Mouse (Mus musculus) embryo, embryonic 11 days (tissue): ENCODE data around the gene Tedc1.
A peak's percentile ranks its signal among the peaks of the same experiment; 100 is the strongest.
"Not testable (repeated sequence)": the region's sequence is repeated elsewhere in the genome, so short reads cannot be mapped to it uniquely, and the experiment has no call there.

ENCODE experiments used
- DNase-seq: peaks from one replicate; pipeline ENCODE4 v3.0.0-alpha.2; 2015

The Tedc1 gene

GRCm38 (mm10) chr12:113155076-113155771, 997 bp upstream of the Tedc1 start:
- peak; percentile 57 for DNase-seq

DNA sequence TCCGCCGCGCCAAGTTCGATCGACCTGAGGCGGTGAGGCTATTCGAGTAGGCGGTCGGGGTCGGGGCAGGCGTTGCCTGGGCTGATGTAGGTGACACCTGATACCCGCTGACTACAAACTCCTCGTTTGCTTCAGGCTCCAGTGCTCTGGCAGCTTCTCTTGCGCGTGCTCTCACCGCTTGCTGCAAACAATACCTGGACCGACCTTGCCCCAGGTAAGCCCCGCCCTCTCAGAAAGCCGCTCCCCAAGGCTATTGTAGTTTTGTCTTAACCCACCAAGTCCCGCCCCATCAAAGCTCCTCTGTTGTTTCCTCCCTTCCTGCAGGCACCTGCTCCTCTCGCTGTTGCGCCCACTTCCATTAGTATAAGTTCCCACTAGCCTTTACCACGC, 314 bp downstream of the Tedc1 start:
- DNase-seq: no peak

DNA sequence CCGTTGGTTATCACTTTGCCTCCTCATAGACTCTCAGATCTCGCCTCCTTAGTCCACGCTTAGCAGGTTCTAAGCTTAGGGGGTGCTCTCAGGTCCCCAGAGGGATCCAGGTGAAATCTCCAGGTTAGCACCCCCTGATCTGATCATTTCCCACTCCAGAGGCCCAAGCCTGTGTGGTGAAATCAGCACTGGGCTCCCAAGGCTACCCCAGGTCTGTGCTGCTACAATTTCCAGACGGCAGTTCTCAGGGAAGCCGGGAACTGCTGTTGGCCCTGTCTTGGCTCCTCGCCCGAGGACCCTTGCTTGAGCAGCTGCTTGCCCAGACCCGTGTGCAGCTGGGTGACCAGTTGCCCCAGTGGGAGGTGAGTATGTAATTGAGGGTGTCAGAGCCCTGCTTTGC, 781 bp downstream of the Tedc1 start:
- DNase-seq: no peak

DNA sequence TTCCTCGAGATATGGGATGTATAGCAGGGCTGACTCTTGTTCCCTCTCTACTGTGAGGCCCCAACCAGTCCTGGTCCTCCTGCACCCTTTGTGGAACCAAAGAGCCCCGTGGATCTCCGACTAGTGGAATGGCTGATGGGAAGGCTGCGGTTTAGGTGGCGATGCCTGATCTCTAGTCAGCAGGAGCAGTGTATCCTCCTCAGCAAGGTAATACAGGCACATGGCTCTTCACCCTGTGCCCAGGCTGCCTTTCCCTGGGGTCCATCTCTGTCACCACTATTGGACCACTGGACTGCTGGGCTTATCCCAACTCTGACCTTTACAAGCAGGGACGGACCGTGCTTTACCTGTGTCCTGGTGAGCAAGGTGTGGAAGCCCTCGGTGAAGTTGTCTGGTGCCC, 1.3 kb downstream of the Tedc1 start:
- no peak for DNase-seq

GRCm38 (mm10) chr12:113157971-113158370, 1.8 kb downstream of the Tedc1 start:
- DNase-seq: no peak

DNA sequence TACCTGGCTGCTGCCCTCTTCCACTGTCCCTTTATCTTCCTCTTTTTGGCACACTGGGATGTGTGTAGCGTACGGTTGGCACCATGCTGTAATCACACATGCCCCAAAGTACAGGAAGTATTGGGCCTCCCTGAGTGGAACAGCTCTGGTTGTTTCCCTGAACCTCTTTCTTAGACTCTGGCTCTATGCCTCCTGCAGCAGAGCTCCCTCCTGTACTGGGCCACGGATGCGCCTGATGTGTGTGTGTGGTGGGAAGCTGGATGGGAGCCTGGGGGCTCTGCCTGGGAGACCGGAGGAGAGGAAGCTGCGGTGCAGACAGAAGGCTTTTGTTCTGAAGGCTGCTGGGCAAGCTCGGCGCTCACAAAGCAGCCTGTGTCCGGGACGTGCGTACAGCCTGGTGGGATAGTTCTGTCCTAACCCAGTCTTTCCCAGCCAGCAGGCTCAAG, 7.4 kb downstream of the Tedc1 start:
- DNase-seq: no peak

DNA sequence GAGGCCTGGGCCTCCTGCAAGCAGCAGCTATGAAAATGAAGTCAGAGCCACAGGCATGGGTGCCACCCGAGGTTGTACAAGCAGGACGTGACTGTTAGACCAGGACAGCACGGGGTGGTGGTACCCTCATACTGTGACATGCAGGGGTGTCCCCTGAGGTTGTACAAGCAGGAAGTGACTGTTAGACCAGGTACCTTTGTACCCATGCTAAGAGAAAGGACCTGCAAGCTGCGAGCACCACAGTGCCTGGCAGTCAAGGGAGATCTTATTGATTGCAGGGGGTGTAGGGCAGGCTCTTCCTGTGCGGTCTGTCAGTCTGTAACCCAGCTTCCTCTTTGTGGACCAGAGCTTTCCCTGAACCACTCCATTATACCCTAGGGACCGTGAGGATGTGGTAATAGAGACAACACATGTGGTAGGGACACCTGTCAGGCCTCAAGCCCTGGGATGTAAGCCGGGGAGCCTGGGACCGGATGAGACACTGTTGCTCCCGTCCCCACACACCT, 11.9 kb downstream of the Tedc1 start:
- no peak for DNase-seq

DNA sequence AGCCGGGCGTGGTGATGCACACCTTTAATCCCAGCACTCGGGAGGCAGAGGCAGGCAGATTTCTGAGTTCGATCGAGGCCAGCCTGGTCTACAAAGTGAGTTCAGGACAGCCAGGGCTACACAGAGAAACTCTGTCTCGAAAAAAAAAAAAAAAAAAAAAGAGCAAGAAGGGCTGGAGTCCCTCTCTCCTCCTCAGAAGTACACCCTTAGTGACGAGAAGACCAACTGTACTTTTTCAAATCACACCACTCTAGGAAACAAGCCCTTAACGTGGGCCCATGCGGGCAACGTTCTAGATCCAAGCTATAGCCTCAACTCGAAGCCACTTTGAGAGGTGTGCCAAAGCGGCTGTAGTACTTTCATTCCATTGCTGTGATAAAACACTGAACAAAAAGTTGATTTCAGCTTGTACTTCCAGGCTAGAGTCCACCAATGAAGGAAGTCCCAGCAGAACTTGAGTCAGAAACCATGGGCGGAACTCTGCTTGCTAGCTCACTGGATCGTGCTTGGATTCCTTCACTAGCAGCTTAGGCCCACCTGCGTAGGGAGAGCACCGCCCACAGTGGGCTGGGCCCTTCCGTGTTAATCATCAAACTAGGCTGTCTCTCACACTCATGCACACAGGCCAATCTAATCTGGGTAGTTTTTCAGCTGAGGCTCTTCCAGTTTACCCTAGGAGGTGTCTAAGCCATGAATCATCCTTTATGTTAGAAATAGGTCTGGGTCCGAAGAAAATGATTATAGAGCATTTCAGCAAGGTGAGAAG, 20.9 kb downstream of the Tedc1 start:
- DNase-seq: no peak

DNA sequence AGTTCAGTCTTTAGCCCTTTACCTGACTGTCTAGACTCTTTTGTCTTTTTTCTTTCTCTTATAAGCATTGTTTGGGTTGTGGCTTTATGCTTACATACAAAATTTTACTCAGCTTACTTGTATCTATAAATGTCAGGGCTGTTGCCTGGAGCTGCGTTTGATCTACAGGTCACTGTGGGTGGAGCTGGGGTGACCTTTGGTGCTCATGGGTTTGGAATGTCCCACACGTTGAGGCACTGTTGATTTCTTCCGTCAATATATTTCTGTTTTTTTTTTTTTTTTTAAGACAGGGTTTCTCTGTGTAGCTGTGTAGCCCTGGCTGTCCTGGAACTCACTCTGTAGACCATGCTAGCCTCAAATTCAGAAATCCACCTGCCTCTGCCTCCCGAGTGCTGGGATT, 24.8 kb downstream of the Tedc1 start:
- no peak for DNase-seq

- DNase-seq: no peak
Observed at GRCm38 (mm10) chr12:113184945-113185344, 28.7 kb downstream of the Tedc1 start.

DNA sequence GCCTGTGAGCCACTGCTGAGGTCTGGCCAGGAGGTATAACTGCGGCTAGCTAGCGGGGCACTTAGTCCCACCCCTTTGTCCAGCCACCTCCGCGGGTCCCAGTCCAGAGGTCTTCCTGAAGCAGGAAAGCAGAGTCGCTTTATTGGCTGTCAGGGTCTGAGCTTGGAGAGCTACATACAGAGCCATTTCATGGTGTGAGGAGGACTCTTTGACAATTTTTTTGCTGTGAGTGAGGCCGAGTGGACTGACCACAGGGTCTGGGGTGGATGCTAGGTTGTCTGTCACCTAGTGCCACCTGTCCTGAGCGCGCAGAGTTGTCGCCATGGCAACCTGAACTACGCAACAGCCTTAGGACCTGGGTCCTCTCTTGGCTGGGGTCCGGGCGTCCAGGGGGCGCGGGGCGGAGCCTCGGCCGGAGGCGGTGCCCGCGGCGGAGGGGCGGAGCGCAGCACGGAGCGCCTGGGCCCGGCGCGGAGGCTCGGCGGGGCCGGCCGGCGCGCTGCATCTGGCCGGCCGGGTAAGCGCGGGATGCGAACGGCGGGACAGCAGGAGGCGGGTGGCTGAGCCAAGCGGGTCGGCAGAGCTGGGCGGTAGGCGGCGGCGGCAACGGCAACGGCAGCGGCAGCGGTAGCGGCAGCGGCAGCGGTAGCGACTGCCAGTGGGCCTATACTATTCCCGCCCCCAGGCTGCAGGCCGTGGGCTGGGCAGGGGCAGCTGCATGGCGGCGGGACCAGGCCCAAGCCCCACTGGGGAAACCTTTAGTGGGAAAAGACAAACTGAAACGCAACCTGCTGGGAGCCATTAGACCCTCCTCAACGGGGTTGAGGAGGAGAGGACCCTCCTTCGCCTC, 29.4 kb downstream of the Tedc1 start, which contains the start of gene Tmem121:
TSS of gene Tmem121 (plus strand) at position 489 of the 850 bp plus-strand sequence.
- DNase-seq: peak; percentile 79

DNA sequence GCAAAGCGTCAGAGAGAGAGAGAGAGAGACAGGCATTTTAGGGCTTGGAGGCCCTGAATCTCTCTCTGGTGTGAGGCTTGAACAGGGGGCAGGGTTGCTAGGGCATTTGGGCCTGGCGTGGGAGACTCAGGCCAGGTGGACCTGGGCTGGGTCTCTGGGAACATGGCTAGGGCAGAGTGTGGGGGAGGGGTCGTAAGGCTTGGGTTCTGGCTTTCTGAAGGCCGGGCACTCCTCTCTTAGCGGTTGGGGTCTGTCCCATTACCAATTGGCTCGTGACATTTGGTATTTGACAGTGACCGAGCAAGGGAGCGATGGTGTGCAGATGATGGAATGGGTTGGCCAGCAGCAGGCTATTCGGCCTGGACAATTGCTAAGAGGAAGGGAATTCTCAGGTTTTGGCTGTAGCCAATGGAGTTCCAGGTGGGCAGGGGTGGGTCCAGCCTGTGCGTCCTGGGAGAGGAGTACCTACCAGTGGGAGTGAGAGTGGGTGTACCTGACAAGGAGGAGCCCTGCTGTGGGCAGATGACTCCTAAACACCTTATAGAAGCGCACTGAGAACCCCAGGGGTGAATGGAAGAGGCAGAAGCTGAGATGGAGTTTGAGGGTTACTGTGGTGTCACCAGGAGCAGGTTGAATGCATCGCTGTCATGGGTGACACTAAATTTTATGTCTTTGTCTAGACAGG, 30.2 kb downstream of the Tedc1 start:
- DNase-seq: peak; percentile 31

DNA sequence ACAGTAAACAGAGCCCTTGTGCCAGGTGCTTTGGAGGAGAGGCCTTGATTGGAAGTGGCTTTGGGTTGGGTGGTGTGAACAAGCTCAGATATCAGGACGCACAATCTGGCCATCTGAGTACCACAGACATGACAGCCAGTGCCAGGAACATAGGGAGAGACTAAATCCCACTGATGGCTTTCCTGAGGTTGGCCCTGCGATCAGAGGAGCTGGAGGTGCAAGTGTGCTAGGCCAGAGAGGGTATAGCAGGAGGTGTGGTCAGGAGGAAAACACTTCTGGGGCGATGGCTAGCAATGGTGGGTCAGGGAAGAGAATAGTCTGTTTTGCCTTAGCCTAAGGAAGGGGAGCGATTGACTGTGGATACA, 30.8 kb downstream of the Tedc1 start:
- DNase-seq: no peak

DNA sequence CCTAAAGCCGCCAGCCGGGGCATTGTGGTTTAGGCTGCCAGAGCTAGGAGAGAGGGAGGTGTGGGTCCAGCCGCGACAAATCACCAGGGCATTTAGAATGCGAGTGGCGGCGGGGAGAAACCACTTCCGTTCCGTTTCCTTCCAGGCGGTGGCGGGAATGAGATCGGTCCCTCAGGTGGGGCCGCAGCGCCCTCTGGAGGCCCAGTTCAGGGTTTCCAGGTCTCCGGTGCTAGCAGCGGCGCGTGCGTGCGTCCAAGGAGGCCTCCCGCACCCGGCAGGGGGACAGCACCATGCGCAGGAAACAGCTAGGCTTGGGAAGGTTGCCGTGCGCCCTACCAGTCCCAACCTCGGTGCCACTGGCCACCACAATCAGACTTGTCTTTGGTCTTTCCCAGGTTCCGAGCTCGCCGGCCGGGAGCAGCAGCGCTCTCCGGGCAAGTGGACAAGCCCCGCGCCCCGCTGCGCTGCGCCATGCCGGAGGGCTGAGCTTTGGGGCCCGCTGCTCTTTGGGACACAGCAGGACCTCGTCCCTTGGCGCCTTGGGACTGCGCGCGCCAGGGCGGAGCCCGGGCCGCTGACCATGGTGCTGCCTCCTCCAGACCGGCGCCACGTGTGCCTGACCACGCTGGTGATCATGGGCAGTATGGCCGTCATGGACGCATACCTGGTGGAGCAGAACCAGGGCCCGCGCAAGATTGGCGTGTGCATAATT, 31.5 kb downstream of the Tedc1 start:
- peak; percentile 93 for DNase-seq

DNA sequence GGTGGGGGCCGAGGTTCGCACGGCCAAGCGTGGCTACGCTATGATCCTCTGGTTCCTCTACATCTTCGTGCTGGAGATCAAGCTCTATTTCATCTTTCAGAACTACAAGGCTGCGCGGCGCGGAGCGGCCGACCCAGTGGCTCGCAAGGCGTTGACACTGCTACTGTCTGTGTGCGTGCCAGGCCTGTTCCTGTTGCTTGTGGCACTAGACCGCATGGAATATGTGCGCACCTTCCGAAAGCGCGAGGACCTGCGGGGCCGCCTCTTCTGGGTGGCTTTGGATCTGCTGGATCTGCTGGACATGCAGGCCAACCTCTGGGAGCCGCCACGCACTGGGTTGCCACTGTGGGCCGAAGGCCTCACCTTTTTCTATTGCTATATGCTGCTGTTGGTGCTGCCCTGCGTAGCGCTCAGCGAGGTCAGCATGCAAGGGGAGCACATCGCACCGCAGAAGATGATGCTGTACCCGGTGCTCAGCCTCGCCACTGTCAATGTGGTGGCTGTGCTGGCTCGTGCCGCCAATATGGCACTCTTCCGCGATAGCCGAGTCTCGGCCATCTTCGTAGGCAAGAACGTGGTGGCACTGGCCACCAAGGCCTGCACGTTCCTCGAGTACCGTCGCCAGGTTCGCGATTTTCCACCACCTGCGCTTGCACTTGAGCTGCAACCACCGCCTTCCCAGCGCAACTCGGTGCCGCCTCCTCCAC, 32.3 kb downstream of the Tedc1 start:
- DNase-seq: no peak

DNA sequence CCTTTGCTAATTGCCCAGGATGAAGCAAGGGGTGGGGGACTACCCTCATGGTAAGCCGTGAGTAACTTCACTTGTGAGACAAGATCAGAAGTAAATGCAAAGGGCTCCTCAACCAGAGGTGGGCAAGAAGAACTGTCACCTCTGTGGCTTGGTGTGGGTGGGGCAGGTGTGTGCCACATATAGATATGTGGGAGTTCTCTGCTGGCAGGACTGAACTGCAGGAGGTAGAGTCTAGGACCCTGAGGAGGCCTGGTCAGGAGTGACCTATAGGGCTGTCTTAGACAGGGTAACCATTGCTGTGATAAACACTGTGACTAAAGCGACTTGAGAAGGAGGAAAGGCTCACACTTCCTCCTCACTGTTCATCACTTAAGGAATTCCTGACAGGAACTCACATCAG, 37.2 kb downstream of the Tedc1 start:
- no peak for DNase-seq

DNA sequence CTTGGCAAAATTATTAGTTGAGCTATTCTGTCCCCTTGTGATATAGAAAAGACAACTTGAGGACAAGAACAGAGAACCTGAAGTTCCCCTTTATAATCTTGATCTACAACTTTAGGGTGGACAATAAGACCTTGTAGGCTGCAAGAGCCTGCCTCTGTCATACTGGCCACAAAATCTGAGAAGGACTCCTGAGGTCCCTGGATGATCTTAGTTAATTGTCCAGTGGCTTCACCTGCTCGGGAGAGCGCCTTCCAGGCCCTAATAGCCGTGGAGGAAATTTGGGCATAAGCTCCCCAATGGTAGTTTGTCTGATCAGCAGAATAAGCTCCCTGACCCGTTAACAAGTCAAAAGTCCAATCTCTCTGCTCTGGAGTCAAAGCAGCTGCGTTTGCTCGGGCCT, 42.9 kb downstream of the Tedc1 start:
- DNase-seq: not testable (repeated sequence)

DNA sequence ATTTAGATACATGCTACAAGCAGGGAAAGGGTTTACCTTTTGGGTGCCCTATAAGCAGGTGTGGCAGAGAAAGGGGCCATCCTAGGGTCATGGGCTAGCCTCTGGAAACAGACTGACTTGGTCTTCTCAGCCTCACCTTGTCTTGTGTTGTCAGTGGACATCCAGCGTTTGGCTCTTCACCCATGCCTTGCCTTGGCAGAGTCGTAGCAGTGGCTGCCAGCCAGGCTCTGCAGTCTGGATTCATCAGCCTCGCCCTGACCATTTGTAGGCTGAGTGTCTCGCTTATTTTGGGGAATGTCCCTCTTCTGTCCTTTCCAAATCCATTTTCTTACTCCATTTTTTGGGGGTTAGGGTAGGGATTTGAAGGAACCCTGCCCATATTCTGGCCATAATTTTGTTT, 45.1 kb downstream of the Tedc1 start:
- DNase-seq: no peak

DNA sequence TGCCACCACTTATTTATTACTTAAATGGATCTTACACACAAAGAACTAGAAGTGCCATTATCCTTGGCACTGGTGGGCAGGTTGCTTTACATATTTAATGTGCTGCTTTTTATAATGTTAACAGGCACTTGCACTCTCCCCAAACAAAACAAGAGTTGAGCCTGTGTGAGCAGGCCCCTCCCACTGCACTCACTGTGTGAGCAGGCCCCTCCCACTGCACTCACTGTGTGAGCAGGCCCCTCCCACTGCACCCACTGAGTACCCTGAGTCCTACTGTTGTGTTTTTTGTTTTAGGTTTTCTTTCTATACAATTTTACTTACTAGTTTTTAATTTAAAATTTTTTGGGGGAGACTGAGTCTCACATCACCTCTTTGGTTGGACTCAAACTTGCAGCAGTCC, 45.8 kb downstream of the Tedc1 start:
- DNase-seq: no peak

GRCm38 (mm10) chr12:113203522-113203921, 47.3 kb downstream of the Tedc1 start:
- no peak for DNase-seq

GRCm38 (mm10) chr12:113205251-113205942, 49.2 kb downstream of the Tedc1 start:
- DNase-seq: no peak
